Mouse (Mus musculus) heart, adult 2 months (tissue): Measurements from ENCODE around the gene Armc2. TPM values are rescaled to one million over a fixed set of nuclear protein-coding genes. Genes with fewer than 3 reads are reported as not detected.

Experiments
- DNase-seq, 2 experiments: peaks; one replicate each; pipeline ENCODE4 v3.0.0; 2021
- H3K27ac ChIP-seq: fragments of 200-600 bp; 2 replicates; pipeline ENCODE4 v1.8.1; 2022
- H3K27me3 ChIP-seq: fragments of 200-500 bp; 2 replicates; pipeline ENCODE4 v1.6.1; 2012; ENCODE audit warnings: mild to moderate bottlenecking, low read length, inconsistent platforms, mixed read lengths; ENCODE audit not compliant: control insufficient read depth, insufficient read depth
- H3K36me3 ChIP-seq: fragments of 200-500 bp; 2 replicates; pipeline ENCODE4 v1.6.1; 2012; ENCODE audit warnings: low read length, inconsistent platforms; ENCODE audit not compliant: control insufficient read depth, insufficient read depth
- H3K4me1 ChIP-seq: fragments of 200-500 bp; 2 replicates; pipeline ENCODE4 v1.6.1; 2011; ENCODE audit warnings: low read length; ENCODE audit not compliant: control insufficient read depth, insufficient read depth
- H3K4me3 ChIP-seq: fragments of 200-600 bp; 2 replicates; pipeline ENCODE4 v1.8.1; 2022
- H3K79me2 ChIP-seq: fragments of 200-500 bp; replicated peaks from 2 replicates; pipeline ENCODE4 v1.6.1; 2012; ENCODE audit warnings: mild to moderate bottlenecking, inconsistent platforms, low read length, moderate library complexity, mixed read lengths; ENCODE audit not compliant: control insufficient read depth, insufficient read depth
- H3K9ac ChIP-seq: fragments of 200-500 bp; 2 replicates; pipeline ENCODE4 v1.6.1; 2012; ENCODE audit warnings: low read depth, mild to moderate bottlenecking, control low read depth, inconsistent platforms, low read length, mixed read lengths
- CTCF ChIP-seq: fragments of 200-600 bp; IDR thresholded peaks from 2 replicates; pipeline ENCODE4 v1.8.1; 2022; ENCODE audit warnings: antibody characterized with exemption, mild to moderate bottlenecking, moderate library complexity
- EP300 ChIP-seq: fragments of 200-500 bp; IDR thresholded peaks from 2 replicates; pipeline ENCODE4 v1.6.1; 2011; ENCODE audit warnings: low read depth, low read length, control low read depth; ENCODE audit not compliant: insufficient read depth
- POLR2A ChIP-seq: fragments of 200-500 bp; IDR thresholded peaks from 2 replicates; pipeline ENCODE4 v1.6.1; 2011; ENCODE audit warnings: mild to moderate bottlenecking, low read depth, low read length, control low read depth; ENCODE audit not compliant: insufficient read depth
- WGBS: fragments of 180-500 bp; shearing (Covaris S2); methylation state at CpG from one replicate; pipeline ENCODE4 v1.1.7; 2018; 5-methylcytosine and 5-hydroxymethylcytosine counted together
- intact Hi-C: fragments of 180-260 bp; cut with DNase I; formaldehyde crosslinking; loops from one replicate; pipeline ENCODE4 v1.15.1; 2025
- polyA plus RNA-seq: library from polyadenylated mRNA; depleted of rRNA; stranded (reverse); fragments of >200 nt; gene quantifications from 2 replicates; pipeline ENCODE4 v1.2.3, GENCODE M21; 2012
- total RNA-seq, 2 experiments: library from RNA; stranded (reverse); gene quantifications; 2 replicates each; pipeline ENCODE4 v1.2.3; 2021

Gene Armc2
- total and polyA plus RNA-seq, 3 experiments: 6.4 to 22.8 (median 16.7) TPM

DNA sequence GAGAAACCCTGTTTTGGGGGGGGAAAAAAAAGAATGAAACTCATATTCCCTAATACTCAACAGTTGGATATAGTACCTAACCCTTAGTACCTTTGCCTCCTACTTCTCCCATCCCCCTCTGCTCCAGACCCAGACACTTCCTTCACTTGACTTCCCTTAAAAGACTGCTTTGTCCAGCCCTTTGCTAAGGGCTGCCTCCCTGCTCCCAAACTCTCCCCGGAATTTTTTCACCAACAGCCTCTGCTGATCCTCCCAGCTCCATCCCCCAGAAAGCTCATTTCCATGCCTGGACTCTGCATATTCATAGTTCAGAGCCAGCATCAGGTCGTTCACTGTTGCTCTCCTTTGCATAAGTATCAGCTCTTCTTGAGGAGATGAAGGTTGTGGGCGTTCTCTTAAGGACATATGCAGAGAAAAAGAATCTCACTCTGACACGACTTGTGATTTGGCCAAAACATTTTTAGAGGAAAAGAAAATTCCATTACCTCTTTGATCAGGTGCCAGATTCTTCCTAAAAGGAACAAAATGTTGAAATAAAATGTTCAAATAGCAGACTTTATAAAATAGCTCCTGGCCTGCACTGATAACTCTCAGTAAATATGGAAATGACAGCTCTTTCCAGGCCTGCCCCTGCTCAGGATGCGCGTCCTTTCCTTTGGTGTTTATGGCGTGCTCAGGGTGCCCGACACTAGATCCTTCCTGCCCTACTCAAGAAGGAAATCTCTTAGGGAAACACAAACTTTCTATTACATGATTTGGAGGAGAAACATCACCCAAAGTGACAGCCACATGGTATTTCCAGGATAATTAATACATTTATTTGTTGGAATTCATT lies 134.3 kb downstream of the Armc2 start:
- Histone ChIP-seq H3K79me2 (no peaks in the 10 kb centered on the region), H3K9ac (no peak overlapping the region)
- intact Hi-C loops: no loop called here

GRCm38 (mm10) chr10:41881438-41881837 lies 136.8 kb downstream of the Armc2 start:
- H3K4me3 ChIP-seq: no peak overlapping the region
- peaks cover 21% of the 10 kb centered on the region for H3K4me1 ChIP-seq
- H3K79me2 ChIP-seq: no peaks in the 10 kb centered on the region
- H3K27ac ChIP-seq: peak overlapping the region; percentile 40; the same call in 1 of the 2 replicates
- DNase-seq: peak in 1 of 2 experiments; percentile 35
- H3K27me3 ChIP-seq: no peaks in the 10 kb centered on the region
- TF ChIP-seq CTCF (no peak), EP300 (0 out of 2 replicates have a peak, but pooled peaks have one; percentile 26), POLR2A (no peak)
- intact Hi-C loops: no loop called here
- peaks cover 5% of the 10 kb centered on the region for H3K36me3 ChIP-seq
- 42% methylated on average over 4 of the region's 4 CpGs for WGBS
- no peak overlapping the region for H3K9ac ChIP-seq

More for the DNA sequence above, 134.3 kb downstream of the Armc2 start:
- Histone ChIP-seq H3K27me3 (no peaks in the 10 kb centered on the region), H3K27ac (peak overlapping the region; percentile 53), H3K4me3 (no peak overlapping the region), H3K4me1 (peaks cover 16% of the 10 kb centered on the region), H3K36me3 (peaks cover 8% of the 10 kb centered on the region)
- 35% methylated on average over 8 of the region's 8 CpGs for WGBS
- TF ChIP-seq EP300: no peak
- DNase-seq: no peak

DNA sequence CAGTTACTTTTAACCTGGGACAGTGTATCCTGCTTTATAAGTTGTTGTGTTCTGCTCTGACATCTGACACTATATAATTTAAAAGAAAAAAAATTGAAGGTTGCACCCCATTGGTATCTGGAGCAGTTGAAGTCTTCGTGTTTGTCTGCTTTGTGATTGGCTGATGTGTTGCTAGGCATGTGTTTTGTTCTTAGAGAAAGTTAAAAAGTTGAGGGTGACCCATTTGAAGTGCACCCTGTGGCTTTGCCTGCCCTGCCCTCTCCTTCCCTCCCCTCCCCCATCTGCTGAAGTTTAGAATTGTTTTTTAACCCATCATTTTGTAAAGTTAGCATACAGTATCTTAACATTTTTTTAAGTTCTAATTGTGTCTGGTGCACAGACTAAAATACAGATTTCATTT lies 137.5 kb downstream of the Armc2 start:
- peaks cover 5% of the 10 kb centered on the region for H3K36me3 ChIP-seq
- H3K27ac ChIP-seq: no peak overlapping the region
- no peak overlapping the region for H3K9ac ChIP-seq
- no peak overlapping the region for H3K4me3 ChIP-seq
- peaks cover 21% of the 10 kb centered on the region for H3K4me1 ChIP-seq
- H3K79me2 ChIP-seq: no peaks in the 10 kb centered on the region
- no peak for DNase-seq
- TF ChIP-seq EP300 (no peak), POLR2A (no peak), CTCF (no peak)
- H3K27me3 ChIP-seq: no peaks in the 10 kb centered on the region
- 18% methylated on average over 1 of the region's 1 CpGs for WGBS
- intact Hi-C loops: no loop called here

DNA sequence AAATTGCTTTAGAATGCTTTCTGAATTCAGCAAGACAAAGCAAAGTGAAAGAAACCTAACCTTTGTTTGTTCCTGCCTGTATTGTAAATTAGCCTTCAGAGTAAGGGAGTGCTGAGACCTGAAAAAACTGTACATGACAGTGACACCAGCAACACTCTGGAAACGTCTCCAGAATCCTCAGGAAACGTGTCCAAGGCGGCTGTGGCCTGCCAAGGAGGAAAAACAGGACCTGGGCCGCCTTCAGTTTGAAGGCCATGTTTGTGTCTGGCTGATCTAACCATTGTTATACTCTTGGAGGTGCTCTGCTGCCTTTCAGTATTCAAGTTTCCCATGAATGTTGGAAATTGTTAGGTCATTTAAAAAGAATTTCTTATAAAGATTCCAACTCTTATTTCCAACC lies 138.0 kb downstream of the Armc2 start:
- 21% methylated on average over 4 of the region's 4 CpGs for WGBS

GRCm38 (mm10) chr10:41879675-41880074 lies 138.6 kb downstream of the Armc2 start:
- no peak for DNase-seq

More for the DNA sequence above, 138.0 kb downstream of the Armc2 start:
- Histone ChIP-seq H3K27ac (peak overlapping the region; percentile 32; the same call in 1 of the 2 replicates), H3K36me3 (peaks cover 5% of the 10 kb centered on the region), H3K79me2 (no peaks in the 10 kb centered on the region), H3K27me3 (no peaks in the 10 kb centered on the region), H3K4me1 (peaks cover 21% of the 10 kb centered on the region), H3K9ac (no peak overlapping the region), H3K4me3 (no peak overlapping the region)
- TF ChIP-seq CTCF (no peak), POLR2A (no peak), EP300 (no peak)
- intact Hi-C loops: no loop called here
- DNase-seq: no peak

GRCm38 (mm10) chr10:41878344-41878743 lies 139.9 kb downstream of the Armc2 start:
- peaks cover 16% of the 10 kb centered on the region for H3K4me1 ChIP-seq
- DNase-seq: no peak

More at GRCm38 (mm10) chr10:41879675-41880074, 138.6 kb downstream of the Armc2 start:
- TF ChIP-seq POLR2A (no peak), CTCF (no peak), EP300 (no peak)
- intact Hi-C loops: no loop called here
- no peak overlapping the region for H3K9ac ChIP-seq
- no peaks in the 10 kb centered on the region for H3K79me2 ChIP-seq
- no peak overlapping the region; the same call in 1 of the 2 replicates for H3K27ac ChIP-seq
- H3K4me1 ChIP-seq: peaks cover 21% of the 10 kb centered on the region
- peaks cover 5% of the 10 kb centered on the region for H3K36me3 ChIP-seq
- H3K27me3 ChIP-seq: no peaks in the 10 kb centered on the region
- no peak overlapping the region for H3K4me3 ChIP-seq
- 77% methylated on average over 1 of the region's 1 CpGs for WGBS

More at GRCm38 (mm10) chr10:41878344-41878743, 139.9 kb downstream of the Armc2 start:
- intact Hi-C loops: no loop called here
- WGBS: 63% methylated on average over 11 of the region's 11 CpGs
- no peak for TF ChIP-seq POLR2A
- no peak for TF ChIP-seq CTCF
- no peak for TF ChIP-seq EP300
- Histone ChIP-seq H3K36me3 (peaks cover 5% of the 10 kb centered on the region), H3K79me2 (no peaks in the 10 kb centered on the region; the same call in 1 of the 2 replicates), H3K27me3 (no peaks in the 10 kb centered on the region), H3K27ac (peak overlapping the region; percentile 11; the same call in 1 of the 2 replicates), H3K4me3 (no peak overlapping the region), H3K9ac (no peak overlapping the region)
